Mouse (Mus musculus) spleen, embryonic (tissue): ENCODE measurements around the gene Tmem212.

Experiments used
- CTCF ChIA-PET: fragments of 350-600 bp; sonication (Branson Sonifier 250); formaldehyde crosslinking; loops from one replicate; lab custom pipeline; 2022; lab: Charles Lee

Tmem212 gene

DNA sequence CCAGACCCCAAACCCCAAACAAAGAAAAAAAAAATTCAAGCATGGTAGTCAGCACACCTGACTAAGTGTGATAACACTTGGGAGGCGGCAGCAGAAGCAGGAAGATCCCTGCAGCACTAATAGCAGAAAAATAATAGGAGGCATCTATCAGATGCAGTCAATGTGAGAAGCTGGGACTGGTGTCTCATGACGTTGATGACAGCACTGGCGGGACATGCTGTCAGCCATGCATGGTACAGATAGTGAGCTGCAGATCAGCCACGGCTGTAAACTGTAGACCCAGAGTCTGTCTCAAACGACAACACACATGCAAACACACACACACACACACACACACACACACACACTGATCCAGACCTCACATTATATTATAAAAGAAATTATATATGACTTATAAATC is 52.9 kb downstream of the Tmem212 start:
- CTCF ChIA-PET, result no interaction called here

DNA sequence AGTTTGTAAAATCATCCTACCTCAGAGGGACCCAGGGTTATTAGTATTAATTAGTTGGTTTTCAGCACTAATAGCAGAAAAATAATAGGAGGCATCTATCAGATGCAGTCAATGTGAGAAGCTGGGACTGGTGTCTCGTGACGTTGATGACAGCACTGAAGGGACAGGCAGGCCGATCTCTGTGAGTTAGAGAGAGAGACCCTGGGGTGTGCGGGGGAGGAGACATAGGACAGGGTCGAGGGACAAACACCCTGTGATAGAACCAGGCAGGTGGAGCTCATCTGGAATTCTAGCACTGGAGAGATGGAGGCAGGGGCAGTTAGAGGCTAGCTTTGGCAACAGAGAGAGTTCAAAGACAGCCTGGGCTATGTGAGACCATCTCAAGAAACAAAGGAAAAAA is 53.3 kb downstream of the Tmem212 start:
- CTCF ChIA-PET, result no interaction called here

DNA sequence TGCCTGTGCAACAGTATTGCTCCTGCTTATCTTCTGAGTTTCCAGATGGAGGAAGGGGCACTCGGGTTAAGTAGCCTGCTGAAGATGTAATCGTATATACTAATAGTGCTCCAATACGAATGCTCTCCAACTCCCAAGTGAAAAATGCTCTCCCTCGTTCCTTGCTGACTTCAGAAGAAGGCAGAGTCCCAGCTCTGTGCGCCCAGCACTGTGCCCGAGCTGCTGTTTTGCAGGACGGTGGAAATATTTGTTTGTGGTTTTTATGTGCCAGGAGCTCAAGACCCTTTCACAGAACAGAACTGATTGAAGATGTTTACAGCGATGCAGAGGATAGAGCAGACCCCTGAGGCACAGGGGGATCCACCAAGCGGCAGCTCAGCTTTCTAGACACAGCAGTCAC is 55.9 kb downstream of the Tmem212 start:
- CTCF ChIA-PET, result no interaction called here

DNA sequence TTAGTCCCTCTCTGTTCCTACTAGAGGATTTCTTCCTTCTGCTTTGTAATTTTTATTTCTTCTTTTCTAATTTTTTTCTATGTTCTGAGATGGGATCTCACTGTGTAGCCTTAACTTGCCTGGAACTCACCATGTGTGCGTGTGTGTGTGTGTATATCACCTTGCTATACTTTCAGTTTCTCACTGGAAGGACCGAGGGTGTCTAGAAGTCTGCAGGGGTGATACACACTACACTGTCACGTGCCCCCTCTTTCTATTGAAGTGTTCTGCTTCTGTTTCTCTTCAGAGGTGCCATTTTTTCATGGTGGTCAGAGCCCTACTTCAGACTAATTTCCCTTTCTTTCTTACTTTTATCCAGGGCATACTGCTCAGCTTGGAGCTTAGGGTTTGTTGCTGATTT is 56.4 kb downstream of the Tmem212 start:
- CTCF ChIA-PET, result no interaction called here

DNA sequence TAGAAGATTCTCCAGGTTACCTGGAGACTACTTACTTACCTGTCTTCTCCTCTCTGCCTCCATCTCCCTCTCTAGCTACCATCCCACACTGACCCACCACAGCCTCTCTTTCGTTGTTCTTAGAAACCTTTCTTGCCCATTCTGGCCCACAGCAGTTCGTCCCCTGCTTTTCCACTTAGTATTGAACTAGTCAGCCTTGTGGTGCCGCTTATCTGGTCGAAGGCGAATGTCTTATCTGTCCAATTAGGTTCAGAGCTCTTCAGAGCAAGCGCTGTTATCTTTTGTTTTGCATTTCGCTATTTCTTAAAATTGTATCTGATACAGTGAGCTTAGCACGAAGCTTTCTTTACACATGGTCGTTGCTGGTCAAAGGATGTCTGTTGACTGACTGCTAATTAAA is 56.9 kb downstream of the Tmem212 start:
- CTCF ChIA-PET, result no interaction called here

DNA sequence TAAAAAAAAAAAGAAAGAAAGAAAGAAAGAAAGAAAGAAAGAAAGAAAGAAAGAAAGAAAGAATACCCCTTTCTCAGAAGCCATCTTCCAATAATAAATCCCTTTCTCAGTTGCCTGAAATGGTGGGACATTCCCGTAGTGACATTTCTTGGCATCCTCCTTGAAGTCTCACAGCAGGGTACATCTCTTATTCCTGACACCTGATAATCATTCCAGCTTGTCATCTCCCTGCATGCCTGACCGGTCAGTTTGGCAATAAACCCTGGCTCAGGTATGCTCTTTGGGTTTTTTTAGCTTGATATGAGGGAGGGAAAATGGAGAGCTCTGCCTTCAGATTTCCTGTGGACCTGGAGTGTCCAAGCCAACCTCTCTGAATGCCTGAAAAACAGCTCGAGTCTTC is 59.9 kb downstream of the Tmem212 start:
- CTCF ChIA-PET, result no interaction called here

DNA sequence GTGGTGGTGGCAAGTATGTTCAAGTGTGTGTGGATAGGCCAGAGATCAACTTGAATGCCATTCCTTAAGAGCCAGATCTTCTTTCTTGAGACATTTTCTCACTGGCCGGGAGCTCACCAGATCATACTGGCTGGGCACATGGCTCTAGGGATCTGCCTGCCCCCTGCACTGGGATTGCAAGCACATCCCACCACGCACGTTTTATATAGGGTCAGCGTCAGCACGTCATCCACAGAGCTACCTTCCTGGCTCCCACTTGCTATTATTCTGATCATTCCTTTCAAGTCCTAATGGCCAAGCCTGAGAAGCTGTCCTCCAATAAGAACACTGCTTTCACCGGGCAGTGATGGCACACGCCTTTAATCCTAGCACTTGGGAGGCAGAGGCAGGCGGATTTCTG is 60.4 kb downstream of the Tmem212 start:
- CTCF ChIA-PET, result no interaction called here

DNA sequence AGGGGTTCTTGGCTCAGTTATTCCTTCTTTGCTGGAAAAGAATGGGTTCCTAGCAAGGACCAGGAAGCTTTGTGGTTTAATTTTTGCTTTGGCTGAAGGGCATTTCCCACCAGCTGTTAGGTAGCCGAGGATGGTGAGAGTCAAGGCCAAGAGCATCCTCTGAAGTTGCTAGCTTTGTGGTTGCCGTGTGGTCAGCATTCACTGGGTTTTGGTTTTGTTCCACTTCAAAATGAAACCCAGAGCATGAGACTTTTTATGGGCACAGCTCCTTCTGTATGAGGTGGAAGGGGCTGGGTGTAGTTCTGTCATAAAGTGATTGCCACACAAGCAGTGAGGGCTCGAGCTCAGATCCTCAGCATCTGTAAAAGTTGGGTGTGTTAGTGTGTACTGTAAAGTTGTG is 67.4 kb downstream of the Tmem212 start:
- CTCF ChIA-PET, result no interaction called here

DNA sequence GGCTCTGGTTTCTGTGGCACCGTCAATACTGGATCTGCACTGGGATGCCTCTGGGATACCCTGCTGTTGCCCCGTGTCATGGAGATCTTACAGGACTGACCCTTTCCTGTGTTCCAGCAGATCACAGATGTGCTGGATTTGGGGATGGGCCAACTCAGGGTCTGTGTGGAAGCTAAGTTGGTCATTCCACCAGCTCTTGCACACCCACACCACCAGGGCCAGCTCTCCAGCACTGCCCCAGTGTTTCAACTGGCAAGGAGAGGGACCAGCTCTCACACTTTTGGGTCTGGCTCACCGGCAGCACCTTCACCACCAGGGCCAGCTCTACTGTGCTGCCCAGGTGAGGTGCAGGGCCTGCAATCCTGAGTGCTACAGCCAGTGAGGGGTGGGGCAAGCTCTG is 68.9 kb downstream of the Tmem212 start:
- CTCF ChIA-PET, result no interaction called here

DNA sequence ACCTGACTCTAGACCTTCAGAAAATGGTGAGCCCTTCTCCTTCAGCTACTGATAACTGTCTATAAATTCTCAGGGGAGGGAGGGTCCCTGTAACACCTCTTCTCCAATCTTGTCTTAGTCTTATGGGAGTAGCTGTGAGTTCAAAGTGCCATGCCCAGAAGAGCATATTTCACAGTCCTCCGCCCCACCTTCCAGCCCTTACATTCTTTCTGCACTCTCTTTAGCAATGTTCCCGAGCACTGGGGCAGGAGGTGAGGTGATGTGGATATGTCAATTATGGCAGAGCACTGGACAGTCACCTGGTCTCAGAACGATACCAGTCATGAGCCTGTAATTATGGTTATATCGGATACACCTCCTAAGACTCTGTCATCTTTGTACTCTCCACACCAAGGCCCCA is 70.2 kb downstream of the Tmem212 start:
- CTCF ChIA-PET, result no interaction called here
